Mouse (Mus musculus) testis, adult 2 months (tissue): Measurements from ENCODE around the gene Hoxb5.

Source experiments
- CTCF ChIP-seq: fragments of 200-500 bp; IDR thresholded peaks from 2 replicates; pipeline ENCODE4 v1.5.1; 2012; ENCODE audit warnings: low read depth, mild to moderate bottlenecking, inconsistent platforms, low read length, moderate library complexity; ENCODE audit not compliant: control insufficient read depth, insufficient read depth, insufficient replicate concordance
- POLR2A ChIP-seq: fragments of 200-500 bp; IDR thresholded peaks from 2 replicates; pipeline ENCODE4 v1.6.1; 2012; ENCODE audit warnings: low read depth, mild to moderate bottlenecking, inconsistent platforms, low read length, moderate library complexity; ENCODE audit not compliant: control insufficient read depth

GRCm38 (mm10) chr11:96318368-96319070 lies 15.4 kb downstream of the Hoxb5 start:
- no peak for TF ChIP-seq POLR2A
- no peak for TF ChIP-seq CTCF
